In genomic region chr4:135819826-135820526, GRCm38 (mm10) we compare ENCODE assay signal across 9 mouse cellular contexts. TPM values are rescaled to one million over a fixed set of nuclear protein-coding genes. Genes with fewer than 3 reads are reported as not detected.
A peak's percentile ranks its signal among the peaks of the same experiment; 100 is the strongest.
DNase-seq lines count a peak whose midpoint lies in the region; ATAC-seq lines count a peak whose summit lies in the region.
"Had no signal": no experiment of that assay in that cellular context is flagged by ENCODE, and none has a peak within 500 bp of the region (broad histone marks: within the 10 kb centered on the region; RNA-seq: fewer than 3 reads in every experiment).

No protein-coding gene starts in this region.

- no peak overlapping the region for H3K4me3 ChIP-seq in embryonic facial prominence, embryonic 12.5 days
- H3K4me3 ChIP-seq in lung, embryonic 15.5 days, result no peak overlapping the region

- no peak overlapping the region for H3K9ac ChIP-seq in embryonic facial prominence, embryonic 12.5 days
- no peak overlapping the region for H3K9ac ChIP-seq in lung, embryonic 15.5 days

- H3K4me1 ChIP-seq in embryonic facial prominence, embryonic 12.5 days, result no peaks in the 10 kb centered on the region
- no peaks in the 10 kb centered on the region for H3K4me1 ChIP-seq in lung, embryonic 15.5 days

- peak overlapping the region; percentile 77 for H3K27ac ChIP-seq in embryonic facial prominence, embryonic 12.5 days
- H3K27ac ChIP-seq in lung, embryonic 15.5 days, result peak overlapping the region; percentile 45; the same call in 1 of the 2 replicates

- WGBS in embryonic facial prominence, embryonic 12.5 days, result 46% methylated on average over 17 of the region's 17 CpGs
- WGBS in lung, embryonic 15.5 days, result 50% methylated on average over 17 of the region's 17 CpGs

- H3K27me3 ChIP-seq in embryonic facial prominence, embryonic 12.5 days, result no peaks in the 10 kb centered on the region
- no peaks in the 10 kb centered on the region for H3K27me3 ChIP-seq in lung, embryonic 15.5 days

- DNase-seq in ovary, adult 18-20 months (ENCODE audit: low spot score), result peak; percentile 60
- no peak for DNase-seq in ovary, postnatal 14 days (ENCODE audit: low spot score)
- DNase-seq in right cerebral cortex, postnatal 36 days (ENCODE audit: low spot score in 2 of 2), result no peak
- DNase-seq in cerebellum, adult 9-10 months, result no peak

- no peaks in the 10 kb centered on the region for H3K9me3 ChIP-seq in embryonic facial prominence, embryonic 12.5 days
- no peaks in the 10 kb centered on the region for H3K9me3 ChIP-seq in lung, embryonic 15.5 days
- H3K9me3 ChIP-seq: G1E had no signal

- no peak overlapping the region for H3K4me2 ChIP-seq in embryonic facial prominence, embryonic 12.5 days (replicated peaks)
- H3K4me2 ChIP-seq in lung, embryonic 15.5 days, result no peak overlapping the region

- ATAC-seq in embryonic facial prominence, embryonic 12.5 days (ENCODE audit: insufficient number of reproducible peaks, insufficient read depth, low FRiP score, low TSS enrichment), result no peak
- peak; percentile 25 to 44; a peak in 1 of 4 replicates for ATAC-seq in hematopoietic stem cell, adult 5-6 weeks (replicated peaks in 1 of 2; ENCODE audit: insufficient read depth in 1 of 2, low FRiP score in 2 of 2, low TSS enrichment in 1 of 2, low read depth in 1 of 2, poor library complexity in 2 of 2, severe bottlenecking in 2 of 2)
- no peak for ATAC-seq in lung, embryonic 15.5 days (ENCODE audit: borderline replicate concordance, extremely low read depth, low FRiP score, low TSS enrichment)
- no peak for ATAC-seq in activated CD4-positive, CD25-positive, alpha-beta regulatory T cell, adult 4 months

- no peaks in the 10 kb centered on the region for H3K36me3 ChIP-seq in embryonic facial prominence, embryonic 12.5 days
- no peaks in the 10 kb centered on the region for H3K36me3 ChIP-seq in lung, embryonic 15.5 days
- H3K36me3 ChIP-seq: G1E had no signal

RNA-seq across cellular contexts. Expression of gene Srsf10, which starts 35.6 kb away (rescaled TPM):
- 342 and 361 TPM in 2 replicates for polyA plus RNA-seq in embryonic facial prominence, embryonic 12.5 days (2016; fragmentation: Nextera tagmentation; extraction: Ambion mirVana)
- 246 and 267 TPM in 2 replicates for total RNA-seq in hematopoietic stem cell, adult 5-6 weeks (2017)
- 265 and 267 TPM in 2 replicates for polyA plus RNA-seq in lung, embryonic 15.5 days (2015; fragmentation: Nextera tagmentation; extraction: Ambion mirVana)
- 100 to 1,000 TPM; 172 to 181 TPM for polyA plus RNA-seq in activated CD4-positive, CD25-positive, alpha-beta regulatory T cell, adult 4 months (2017; shearing (Covaris generic))

RNA-seq across cellular contexts. Expression of gene Pnrc2, which starts 53.7 kb away (rescaled TPM):
- 177 and 187 TPM in 2 replicates for polyA plus RNA-seq in embryonic facial prominence, embryonic 12.5 days (2016; fragmentation: Nextera tagmentation; extraction: Ambion mirVana)
- total RNA-seq in hematopoietic stem cell, adult 5-6 weeks (2017), result 210 and 250 TPM in 2 replicates
- polyA plus RNA-seq in lung, embryonic 15.5 days (2015; fragmentation: Nextera tagmentation; extraction: Ambion mirVana), result 210 and 220 TPM in 2 replicates
- 100 to 1,000 TPM; 216 to 230 TPM for polyA plus RNA-seq in activated CD4-positive, CD25-positive, alpha-beta regulatory T cell, adult 4 months (2017; shearing (Covaris generic))

Comparison
In these comparisons a context has a peak if more than half of its experiments do, and no peak if none do; other contexts are left out.
1. ATAC-seq: peak in hematopoietic stem cell, adult 5-6 weeks (2 of 2); none in embryonic facial prominence, embryonic 12.5 days (single experiment), lung, embryonic 15.5 days (single experiment) and activated CD4-positive, CD25-positive, alpha-beta regulatory T cell, adult 4 months (single experiment).